Mouse (Mus musculus) cerebellum, adult 2 months (tissue): ENCODE measurements around the gene Pcare. TPM values are rescaled to one million over a fixed set of nuclear protein-coding genes. Genes with fewer than 3 reads are reported as not detected.
"Not testable (repeated sequence)": the region's sequence is repeated elsewhere in the genome, so short reads cannot be mapped to it uniquely, and the experiment has no call there.

ENCODE experiments used
- DNase-seq, 2 experiments: peaks; one replicate each; pipeline ENCODE4 v3.0.0; 2021
- H3K27ac ChIP-seq: fragments of 200-500 bp; 2 replicates; pipeline ENCODE4 v1.5.1; 2012; ENCODE audit warnings: low read length, control low read depth, inconsistent platforms; ENCODE audit not compliant: insufficient read depth
- H3K27me3 ChIP-seq: fragments of 200-500 bp; 2 replicates; pipeline ENCODE4 v1.6.1; 2012; ENCODE audit warnings: inconsistent platforms, mild to moderate bottlenecking, low read length, moderate library complexity; ENCODE audit not compliant: control insufficient read depth, insufficient read depth
- H3K4me1 ChIP-seq: fragments of 200-500 bp; 2 replicates; pipeline ENCODE4 v1.6.1; 2011; ENCODE audit warnings: low read length; ENCODE audit not compliant: control insufficient read depth, insufficient read depth
- H3K4me3 ChIP-seq: fragments of 200-500 bp; replicated peaks from 2 replicates; pipeline ENCODE3; 2011; ENCODE audit warnings: mild to moderate bottlenecking, low read depth, low read length, control low read depth; ENCODE audit not compliant: insufficient read depth
- CTCF ChIP-seq: fragments of 200-500 bp; IDR thresholded peaks from 2 replicates; pipeline ENCODE4 v1.5.1; 2011; ENCODE audit warnings: low read depth, mild to moderate bottlenecking, control low read depth, low read length, moderate library complexity, borderline replicate concordance; ENCODE audit not compliant: insufficient read depth
- POLR2A ChIP-seq: fragments of 200-500 bp; IDR thresholded peaks from 2 replicates; pipeline ENCODE4 v1.6.1; 2011; ENCODE audit warnings: low read length, control low read depth, borderline replicate concordance; ENCODE audit not compliant: insufficient read depth
- WGBS: fragments of 180-500 bp; shearing (Covaris S2); methylation state at CpG from one replicate; pipeline ENCODE4 v1.1.7; 2018; 5-methylcytosine and 5-hydroxymethylcytosine counted together
- polyA plus RNA-seq: library from polyadenylated mRNA; depleted of rRNA; stranded (reverse); fragments of >200 nt; gene quantifications from 2 replicates; pipeline ENCODE4 v1.2.3, GENCODE M21; 2012

Gene Pcare
- polyA plus RNA-seq, 1 experiment, result not detected

DNA sequence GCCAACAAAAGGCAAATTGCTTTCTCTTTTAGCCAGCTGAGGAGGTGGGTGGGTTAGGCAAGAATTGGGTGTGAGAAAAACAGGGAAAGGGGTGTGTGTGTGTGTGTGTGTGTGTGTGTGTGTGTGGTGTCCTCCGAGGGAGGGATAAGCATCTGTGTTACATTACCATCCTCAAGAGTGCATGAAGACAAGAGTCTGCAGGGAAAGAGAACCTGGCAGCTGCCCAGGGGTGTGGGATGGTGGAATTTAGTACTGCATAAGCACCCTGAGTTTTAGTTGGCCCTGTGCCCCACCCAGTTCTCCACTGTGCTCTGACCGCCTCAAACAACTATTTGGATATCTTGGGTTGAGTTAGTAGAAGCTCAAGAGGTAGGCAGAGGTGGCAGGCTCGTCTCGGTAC, 28.3 kb upstream of the Pcare start:
- peaks cover 4% of the 10 kb centered on the region; the same call in 1 of the 2 replicates for H3K4me1 ChIP-seq
- TF ChIP-seq POLR2A (no peak), CTCF (no peak)
- H3K27me3 ChIP-seq, result no peaks in the 10 kb centered on the region; the same call in 1 of the 2 replicates
- H3K27ac ChIP-seq, result no peak overlapping the region
- H3K4me3 ChIP-seq, result no peak overlapping the region
- no peak for DNase-seq
- 73% methylated on average over 4 of the region's 4 CpGs for WGBS

DNA sequence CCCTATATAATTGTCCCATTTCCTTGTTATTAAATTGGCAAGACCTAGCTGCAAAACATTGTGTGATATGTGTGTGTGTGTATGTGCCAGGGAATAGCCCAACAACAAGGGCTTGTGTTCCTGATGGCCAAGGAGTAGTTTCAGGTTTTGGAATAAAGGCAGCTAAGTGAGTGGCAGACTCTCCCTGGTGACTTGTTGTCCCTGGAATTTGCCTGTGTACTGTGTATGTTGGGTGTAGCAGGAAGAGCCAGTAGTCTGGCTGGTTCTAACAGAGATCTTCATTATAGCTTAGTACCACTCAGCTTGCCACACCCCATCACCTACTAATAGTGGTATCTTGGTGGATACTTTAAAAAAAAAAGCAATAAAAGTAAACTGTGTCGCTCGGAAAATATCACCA, 27.8 kb upstream of the Pcare start:
- 92% methylated on average over 2 of the region's 2 CpGs for WGBS
- no peak for TF ChIP-seq CTCF
- TF ChIP-seq POLR2A, result no peak
- no peaks in the 10 kb centered on the region; the same call in 1 of the 2 replicates for H3K27me3 ChIP-seq

DNA sequence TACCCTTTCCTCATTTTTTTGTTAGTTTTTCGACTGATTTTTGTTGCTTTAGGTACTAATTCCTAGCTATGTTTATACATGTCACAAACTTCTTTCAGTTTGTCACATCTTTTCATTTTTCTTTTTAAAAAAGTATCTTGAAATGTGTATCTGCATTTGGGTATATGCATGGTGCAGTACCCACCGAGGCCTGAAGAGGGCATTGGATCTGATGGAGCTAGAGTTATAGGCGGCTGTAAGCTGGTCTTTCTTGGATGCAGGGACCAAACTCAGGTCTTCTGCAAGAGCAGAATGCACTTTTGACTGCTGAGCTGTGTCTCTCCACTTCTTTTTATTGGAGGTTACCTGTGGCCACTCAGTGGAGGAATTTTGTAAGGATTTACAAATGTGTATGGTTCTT, 26.0 kb upstream of the Pcare start:
- peaks cover 4% of the 10 kb centered on the region; the same call in 1 of the 2 replicates for H3K4me1 ChIP-seq
- no peak overlapping the region for H3K27ac ChIP-seq
- no peak overlapping the region for H3K4me3 ChIP-seq
- 78% methylated on average over 3 of the region's 3 CpGs for WGBS
- no peaks in the 10 kb centered on the region; the same call in 1 of the 2 replicates for H3K27me3 ChIP-seq
- 0 out of 2 replicates have a peak, but pooled peaks have one; percentile 20 for TF ChIP-seq CTCF
- TF ChIP-seq POLR2A, result no peak
- no peak for DNase-seq

More for the DNA sequence above, 27.8 kb upstream of the Pcare start:
- Histone ChIP-seq H3K4me3 (no peak overlapping the region), H3K27ac (no peak overlapping the region), H3K4me1 (peaks cover 4% of the 10 kb centered on the region; the same call in 1 of the 2 replicates)
- DNase-seq, result no peak

DNA sequence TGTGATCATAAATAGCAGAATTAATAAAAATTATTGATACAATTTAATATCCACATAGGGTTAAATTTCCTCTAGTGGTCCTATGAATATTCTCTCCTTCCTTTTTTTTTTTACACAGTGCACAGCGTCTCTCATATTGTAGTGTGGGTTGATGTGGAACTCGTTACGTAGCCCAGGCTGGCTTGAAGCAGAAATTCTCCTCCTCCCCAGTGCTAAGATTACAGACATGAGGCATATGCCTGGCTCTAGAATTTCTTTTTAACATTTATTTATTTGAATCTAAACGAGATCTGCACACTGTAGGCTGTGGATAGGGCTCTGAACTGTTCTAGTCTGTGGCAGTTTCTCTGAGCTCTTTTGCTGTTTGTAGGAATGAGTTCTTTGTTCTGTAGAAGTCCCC, 22.6 kb upstream of the Pcare start:
- no peaks in the 10 kb centered on the region for H3K4me1 ChIP-seq
- WGBS, result 91% methylated on average over 4 of the region's 4 CpGs
- H3K27me3 ChIP-seq, result no peaks in the 10 kb centered on the region; the same call in 1 of the 2 replicates
- no peak overlapping the region for H3K27ac ChIP-seq
- H3K4me3 ChIP-seq, result no peak overlapping the region
- TF ChIP-seq POLR2A (no peak), CTCF (no peak)
- no peak for DNase-seq

DNA sequence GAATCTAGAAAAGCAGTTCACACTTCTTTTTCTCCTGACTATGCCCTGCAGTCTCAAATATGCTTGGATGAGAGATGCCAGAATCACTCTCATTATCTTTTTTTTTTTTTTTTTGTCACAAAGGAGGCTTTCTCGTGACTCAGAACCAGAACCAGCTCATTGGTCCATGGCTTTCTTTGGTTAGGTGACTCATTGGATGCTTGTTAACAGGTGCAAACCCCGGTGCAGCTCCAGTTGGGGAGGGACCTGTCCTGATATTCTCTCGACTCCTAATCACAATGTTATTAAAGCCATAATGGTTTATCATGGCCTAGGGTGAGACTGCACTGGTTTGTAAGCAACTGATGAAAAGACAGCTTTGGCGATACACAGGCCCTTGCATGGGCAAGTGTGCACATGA, 21.5 kb upstream of the Pcare start:
- H3K27me3 ChIP-seq, result peaks cover 1% of the 10 kb centered on the region; the same call in 1 of the 2 replicates
- no peak for DNase-seq
- H3K4me3 ChIP-seq, result no peak overlapping the region
- no peak for TF ChIP-seq POLR2A
- TF ChIP-seq CTCF, result no peak
- 82% methylated on average over 4 of the region's 4 CpGs for WGBS
- H3K4me1 ChIP-seq, result no peaks in the 10 kb centered on the region
- H3K27ac ChIP-seq, result no peak overlapping the region

DNA sequence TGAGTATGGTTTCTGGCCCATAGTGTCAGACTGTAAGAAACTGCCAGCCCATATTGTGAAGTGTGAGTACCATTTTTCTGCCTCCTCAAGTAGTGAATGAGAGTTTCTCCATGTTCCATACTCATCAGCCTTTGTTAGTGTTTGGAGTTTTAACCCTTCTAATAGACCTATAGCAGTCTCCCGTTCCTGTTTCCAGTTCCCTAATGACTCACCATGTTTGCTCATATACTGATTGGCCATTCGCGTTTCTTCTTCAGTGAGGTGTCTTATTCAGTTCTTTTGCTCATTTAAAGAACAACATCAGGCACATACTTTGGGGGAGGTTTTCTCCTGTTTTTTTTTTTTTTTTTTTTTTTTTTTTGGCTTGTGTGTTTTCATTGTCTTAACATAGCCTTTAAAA, 18.0 kb upstream of the Pcare start:
- 96% methylated on average over 3 of the region's 3 CpGs for WGBS
- no peak for DNase-seq
- TF ChIP-seq CTCF, result no peak
- TF ChIP-seq POLR2A, result no peak
- Histone ChIP-seq H3K27ac (no peak overlapping the region), H3K4me3 (no peak overlapping the region), H3K4me1 (no peaks in the 10 kb centered on the region), H3K27me3 (peaks cover 1% of the 10 kb centered on the region; the same call in 1 of the 2 replicates)

DNA sequence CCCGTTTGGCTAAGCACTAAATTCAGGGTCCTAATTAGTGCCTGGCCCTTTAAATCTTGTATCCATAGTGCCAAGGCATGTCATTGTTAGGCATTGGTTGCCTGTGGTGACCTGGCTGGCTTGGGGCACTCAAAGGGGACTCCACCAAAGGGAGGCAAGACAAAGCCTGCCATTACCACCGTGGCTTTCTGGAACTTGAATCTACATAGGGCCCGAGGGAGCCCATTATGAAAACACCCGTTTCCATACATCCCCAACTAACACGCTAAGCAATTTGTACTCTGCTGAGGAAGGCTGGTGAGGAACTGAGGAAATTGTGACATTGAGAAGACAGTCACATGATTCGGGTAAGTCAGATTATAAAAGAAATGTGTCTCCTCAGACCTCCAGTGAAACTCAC, 16.9 kb upstream of the Pcare start:
- WGBS, result 20% methylated on average over 6 of the region's 6 CpGs
- no peaks in the 10 kb centered on the region for H3K4me1 ChIP-seq
- H3K27me3 ChIP-seq, result peaks cover 1% of the 10 kb centered on the region; the same call in 1 of the 2 replicates
- no peak overlapping the region for H3K4me3 ChIP-seq
- H3K27ac ChIP-seq, result no peak overlapping the region
- no peak for DNase-seq
- TF ChIP-seq CTCF, result no peak
- TF ChIP-seq POLR2A, result no peak

DNA sequence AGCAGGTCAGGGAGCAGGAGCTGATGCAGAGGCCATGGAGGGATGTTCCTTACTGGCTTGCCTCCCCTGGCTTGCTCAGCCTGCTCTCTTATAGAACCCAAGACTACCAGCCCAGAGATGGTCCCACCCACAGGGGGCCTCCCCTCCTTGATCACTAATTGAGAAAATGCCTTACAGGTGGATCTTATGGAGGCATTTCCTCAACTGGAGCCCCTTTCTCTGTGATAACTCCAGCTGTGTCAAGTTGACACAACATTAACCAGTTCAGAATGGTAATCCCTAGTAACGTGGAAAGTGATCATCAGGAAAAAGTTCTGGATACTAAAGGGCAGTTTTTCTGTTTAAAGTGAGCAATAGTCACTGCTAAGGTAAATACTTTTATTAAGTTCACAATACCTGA, 15.5 kb upstream of the Pcare start, which contains the start of gene Clip4:
Gene Clip4 (plus strand): TSS at position 301 of the 400 bp plus-strand sequence.
- not testable (repeated sequence) for DNase-seq, H3K4me1 ChIP-seq, H3K27me3 ChIP-seq, H3K27ac ChIP-seq, H3K4me3 ChIP-seq
- WGBS, result 85% methylated on average over 1 of the region's 1 CpGs

DNA sequence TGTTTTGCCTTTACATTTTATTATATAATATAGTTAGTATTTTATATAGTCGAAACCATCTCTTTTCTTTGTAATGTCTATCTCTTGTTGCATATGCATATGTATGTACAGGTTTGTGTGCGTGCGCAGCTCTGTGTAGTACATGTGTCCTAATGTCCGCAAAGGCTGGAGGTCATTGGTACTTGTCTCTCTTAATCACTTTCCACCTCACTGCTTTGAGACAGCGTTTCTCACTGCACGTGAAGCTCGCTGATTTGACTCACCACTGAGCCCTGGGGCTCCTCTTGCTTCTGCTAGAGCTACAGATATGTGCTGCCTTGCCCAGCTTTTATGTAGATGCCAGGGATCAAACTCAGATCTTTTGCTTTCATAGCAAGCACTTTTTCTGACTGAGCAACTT, 7.8 kb upstream of the Pcare start:
- no peak for DNase-seq
- Histone ChIP-seq H3K4me3 (no peak overlapping the region), H3K27ac (no peak overlapping the region), H3K4me1 (no peaks in the 10 kb centered on the region), H3K27me3 (no peaks in the 10 kb centered on the region; the same call in 1 of the 2 replicates)
- TF ChIP-seq CTCF, result no peak
- WGBS, result 62% methylated on average over 7 of the region's 7 CpGs
